In the genomic region with DNA sequence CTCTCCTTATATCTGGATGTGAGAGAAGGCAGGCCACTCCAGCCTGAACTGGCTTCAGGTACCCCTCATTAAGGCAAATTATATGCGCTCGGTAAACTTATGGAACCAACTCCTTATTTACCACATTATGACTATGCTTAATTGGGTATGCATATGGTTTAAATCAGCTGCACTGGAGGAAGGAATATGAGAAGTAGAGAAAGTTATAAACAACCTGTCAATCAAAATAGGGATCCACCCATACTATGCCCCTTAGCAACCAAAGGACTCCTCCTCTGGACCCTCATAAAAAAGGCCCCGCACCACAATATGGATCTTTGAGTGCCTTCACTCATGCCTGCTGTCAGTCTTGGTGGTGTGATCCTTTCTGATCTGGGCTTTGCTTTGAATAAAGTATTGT, we compare ENCODE assay signal across 25 mouse cellular contexts.
DNase-seq lines count a peak whose midpoint lies in the region; ATAC-seq lines count a peak whose summit lies in the region.
"Had no signal": no experiment of that assay in that cellular context is flagged by ENCODE, and none has a peak within 500 bp of the region (broad histone marks: within the 10 kb centered on the region; RNA-seq: fewer than 3 reads in every experiment).

No protein-coding gene starts in this region.

- no peak overlapping the region for H3K9ac ChIP-seq in limb, embryonic 12.5 days (replicated peaks)
- H3K9ac ChIP-seq in embryonic facial prominence, embryonic 11.5 days (replicated peaks; ENCODE audit: low read length): no peak overlapping the region
- H3K9ac ChIP-seq in embryonic facial prominence, embryonic 13.5 days: no peak overlapping the region
- H3K9ac ChIP-seq in limb, embryonic 15.5 days: no peak overlapping the region
- H3K9ac ChIP-seq: forebrain, embryonic 15.5 days; heart, embryonic 13.5 days; hindbrain, embryonic 12.5 days; hindbrain, embryonic 15.5 days; intestine, embryonic 15.5 days had no signal

- H3K9me3 ChIP-seq in limb, embryonic 12.5 days: no peaks in the 10 kb centered on the region
- no peaks in the 10 kb centered on the region for H3K9me3 ChIP-seq in limb, embryonic 10.5 days (replicated peaks)
- no peaks in the 10 kb centered on the region for H3K9me3 ChIP-seq in embryonic facial prominence, embryonic 11.5 days (replicated peaks; ENCODE audit: control insufficient read depth, low read length)
- no peaks in the 10 kb centered on the region for H3K9me3 ChIP-seq in embryonic facial prominence, embryonic 13.5 days
- H3K9me3 ChIP-seq in limb, embryonic 15.5 days: no peaks in the 10 kb centered on the region
- H3K9me3 ChIP-seq: forebrain, embryonic 15.5 days; heart, embryonic 10.5 days; heart, embryonic 13.5 days; hindbrain, embryonic 12.5 days; hindbrain, embryonic 15.5 days; intestine, embryonic 15.5 days had no signal

- no peak overlapping the region for H3K4me3 ChIP-seq in limb, embryonic 12.5 days (replicated peaks)
- no peak overlapping the region for H3K4me3 ChIP-seq in limb, embryonic 10.5 days
- no peak overlapping the region for H3K4me3 ChIP-seq in embryonic facial prominence, embryonic 11.5 days (ENCODE audit: low read depth, low read length)
- no peak overlapping the region for H3K4me3 ChIP-seq in embryonic facial prominence, embryonic 13.5 days
- H3K4me3 ChIP-seq in limb, embryonic 15.5 days: no peak overlapping the region
- H3K4me3 ChIP-seq: erythroblast, embryonic 14.5 days; forebrain, embryonic 15.5 days; heart, adult 2 months; heart, embryonic 10.5 days; heart, embryonic 13.5 days; hindbrain, embryonic 12.5 days; hindbrain, embryonic 15.5 days; intestine, embryonic 15.5 days had no signal

- peaks cover 33% of the 10 kb centered on the region for H3K4me1 ChIP-seq in limb, embryonic 12.5 days (replicated peaks)
- peaks cover 21% of the 10 kb centered on the region for H3K4me1 ChIP-seq in limb, embryonic 10.5 days
- 0 out of 2 replicates have a peak, but pooled peaks cover 2% of the 10 kb centered on the region for H3K4me1 ChIP-seq in embryonic facial prominence, embryonic 11.5 days (ENCODE audit: control insufficient read depth, insufficient read depth, low read length)
- H3K4me1 ChIP-seq in embryonic facial prominence, embryonic 13.5 days: peaks cover 26% of the 10 kb centered on the region
- H3K4me1 ChIP-seq in limb, embryonic 15.5 days: peaks cover 17% of the 10 kb centered on the region
- H3K4me1 ChIP-seq: heart, embryonic 10.5 days had no signal

- ATAC-seq in limb, embryonic 12.5 days (ENCODE audit: insufficient number of reproducible peaks, insufficient read depth, low FRiP score, low TSS enrichment, low read depth): peak; percentile 68; the same call in 1 of the 2 replicates
- ATAC-seq in embryonic facial prominence, embryonic 11.5 days (replicated peaks; ENCODE audit: insufficient number of reproducible peaks, low FRiP score, low TSS enrichment, low read depth): no peak
- ATAC-seq in embryonic facial prominence, embryonic 13.5 days (ENCODE audit: insufficient number of reproducible peaks, insufficient read depth, low FRiP score, low TSS enrichment, low read depth): no peak
- ATAC-seq in limb, embryonic 15.5 days (ENCODE audit: insufficient number of reproducible peaks, low FRiP score, low TSS enrichment, low read depth): no peak
- ATAC-seq: CD4-positive, CD25-positive, alpha-beta regulatory T cell, adult 4 months; forebrain, embryonic 15.5 days; intestine, embryonic 15.5 days had no signal

- no peaks in the 10 kb centered on the region; the same call in 1 of the 2 replicates for H3K36me3 ChIP-seq in limb, embryonic 12.5 days
- H3K36me3 ChIP-seq in limb, embryonic 10.5 days: peaks cover 7% of the 10 kb centered on the region; the same call in 1 of the 2 replicates
- no peaks in the 10 kb centered on the region for H3K36me3 ChIP-seq in embryonic facial prominence, embryonic 11.5 days (replicated peaks; ENCODE audit: control insufficient read depth, insufficient read depth, low read depth, low read length)
- H3K36me3 ChIP-seq in embryonic facial prominence, embryonic 13.5 days: no peaks in the 10 kb centered on the region
- peaks cover 4% of the 10 kb centered on the region; the same call in 1 of the 2 replicates for H3K36me3 ChIP-seq in limb, embryonic 15.5 days
- H3K36me3 ChIP-seq: forebrain, embryonic 15.5 days; heart, embryonic 10.5 days; heart, embryonic 13.5 days; hindbrain, embryonic 12.5 days; hindbrain, embryonic 15.5 days; intestine, embryonic 15.5 days had no signal

- WGBS in limb, embryonic 12.5 days: 57% methylated on average over 3 of the region's 3 CpGs
- WGBS in limb, embryonic 10.5 days: 89% methylated on average over 3 of the region's 3 CpGs
- WGBS in embryonic facial prominence, embryonic 11.5 days: 67% methylated on average over 3 of the region's 3 CpGs
- 46% methylated on average over 3 of the region's 3 CpGs for WGBS in embryonic facial prominence, embryonic 13.5 days
- 52% methylated on average over 3 of the region's 3 CpGs for WGBS in limb, embryonic 15.5 days

- H3K4me2 ChIP-seq in limb, embryonic 12.5 days: no peak overlapping the region
- no peak overlapping the region for H3K4me2 ChIP-seq in embryonic facial prominence, embryonic 11.5 days (ENCODE audit: low read depth, low read length)
- no peak overlapping the region for H3K4me2 ChIP-seq in embryonic facial prominence, embryonic 13.5 days
- no peak overlapping the region for H3K4me2 ChIP-seq in limb, embryonic 15.5 days
- H3K4me2 ChIP-seq: forebrain, embryonic 15.5 days; heart, embryonic 13.5 days; hindbrain, embryonic 12.5 days; hindbrain, embryonic 15.5 days; intestine, embryonic 15.5 days had no signal

- H3K27ac ChIP-seq in limb, embryonic 12.5 days: peak overlapping the region; percentile 50
- H3K27ac ChIP-seq in limb, embryonic 10.5 days: no peak overlapping the region
- no peak overlapping the region for H3K27ac ChIP-seq in embryonic facial prominence, embryonic 11.5 days (replicated peaks; ENCODE audit: low read depth, low read length)
- 0 out of 2 replicates have a peak overlapping the region, but pooled peaks have one; percentile 76 for H3K27ac ChIP-seq in embryonic facial prominence, embryonic 13.5 days
- H3K27ac ChIP-seq in limb, embryonic 15.5 days: peak overlapping the region; percentile 70; the same call in 1 of the 2 replicates
- H3K27ac ChIP-seq: heart, adult 2 months; heart, embryonic 13.5 days; hindbrain, embryonic 15.5 days; intestine, embryonic 15.5 days had no signal

- DNase-seq in limb, embryonic 10.5 days (ENCODE audit: low spot score): no peak
- DNase-seq in embryonic facial prominence, embryonic 11.5 days (ENCODE audit: low spot score): peak; percentile 49
- no peak for DNase-seq in retina, embryonic 14.5 days (ENCODE audit: low spot score)
- no peak for DNase-seq in cerebellum, adult 11-12 months
- DNase-seq: adrenal gland, adult 8-10 months; adrenal gland, postnatal 25 days; cerebellum, adult 18-20 months; cerebellum, adult 9-10 months; cerebellum, postnatal 14 days; gastrocnemius, postnatal 10 days; gastrocnemius, postnatal 36 days; heart, adult 2 months; heart, postnatal 14 days; kidney, adult 11 months had no signal

- no peaks in the 10 kb centered on the region for H3K27me3 ChIP-seq in limb, embryonic 12.5 days
- H3K27me3 ChIP-seq in limb, embryonic 10.5 days (ENCODE audit: low read depth, poor library complexity, severe bottlenecking): no peaks in the 10 kb centered on the region
- H3K27me3 ChIP-seq in embryonic facial prominence, embryonic 11.5 days (ENCODE audit: control insufficient read depth, insufficient read depth, low read length): no peaks in the 10 kb centered on the region
- no peaks in the 10 kb centered on the region for H3K27me3 ChIP-seq in embryonic facial prominence, embryonic 13.5 days
- no peaks in the 10 kb centered on the region for H3K27me3 ChIP-seq in limb, embryonic 15.5 days
- H3K27me3 ChIP-seq: forebrain, embryonic 15.5 days; heart, embryonic 13.5 days; hindbrain, embryonic 12.5 days; hindbrain, embryonic 15.5 days; intestine, embryonic 15.5 days had no signal

Comparison
In these comparisons a context has a peak if more than half of its experiments do, and no peak if none do; other contexts are left out.
1. H3K27ac ChIP-seq: peak in limb, embryonic 12.5 days (single experiment), embryonic facial prominence, embryonic 13.5 days (single experiment) and limb, embryonic 15.5 days (single experiment); none in limb, embryonic 10.5 days (single experiment) and embryonic facial prominence, embryonic 11.5 days (single experiment).